Mouse (Mus musculus): Measurements from ENCODE around the gene Robo4. TPM values are rescaled to one million over a fixed set of nuclear protein-coding genes. Genes with fewer than 3 reads are reported as not detected.

The Robo4 gene
- polyA plus RNA-seq, 1 experiment: not detected

- H3K79me2 ChIP-seq (ENCODE audit: control insufficient read depth, insufficient read depth): no peaks in the 10 kb centered on the region
- no peak overlapping the region for H3ac ChIP-seq (ENCODE audit: control insufficient read depth, insufficient read length)
- no peak overlapping the region for H3K4me3 ChIP-seq
- TF ChIP-seq CEBPB (IDR thresholded peaks at IDR 0.05; ENCODE audit: insufficient read depth, poor library complexity, severe bottlenecking) (no peak), MYOD1 (IDR thresholded peaks at IDR 0.05; ENCODE audit: control insufficient read depth in 1 of 3, insufficient read length in 2 of 3, low read depth in 2 of 3) (peak in 1 of 3 experiments; percentile 31)
- H3K4me2 ChIP-seq (ENCODE audit: low read depth): no peak overlapping the region
- no peaks in the 10 kb centered on the region for H3K36me3 ChIP-seq (ENCODE audit: control insufficient read depth, insufficient read depth)
- peaks cover 60% of the 10 kb centered on the region for H3K27me3 ChIP-seq (ENCODE audit: control insufficient read depth, insufficient read depth, insufficient read length)
Measured at GRCm38 (mm10) chr9:37460043-37460960, 58.6 kb downstream of the Robo4 start.

- TF ChIP-seq TCF3 (IDR thresholded peaks at IDR 0.05; ENCODE audit: insufficient read length, low read depth) (no peak), REST (IDR thresholded peaks at IDR 0.05; ENCODE audit: insufficient read depth, insufficient read length) (no peak), POLR2A (IDR thresholded peaks at IDR 0.05; ENCODE audit: insufficient read length, low read depth) (no peak), MYOG (IDR thresholded peaks at IDR 0.05; ENCODE audit: control insufficient read depth in 1 of 3, insufficient read depth in 1 of 3, insufficient read length in 2 of 3, low read depth in 2 of 3) (no peak), SRF (IDR thresholded peaks at IDR 0.05; ENCODE audit: control insufficient read depth, insufficient read length, low read depth) (no peak), CEBPB (IDR thresholded peaks at IDR 0.05; ENCODE audit: insufficient read depth, poor library complexity, severe bottlenecking) (no peak), POLR2AphosphoS2 (IDR thresholded peaks at IDR 0.05; ENCODE audit: insufficient read length, low read depth) (no peak)
- no peak overlapping the region for H3K4me3 ChIP-seq
Measured at GRCm38 (mm10) chr9:37460961-37461340, 59.3 kb downstream of the Robo4 start.

GRCm38 (mm10) chr9:37461571-37461970 is 59.9 kb downstream of the Robo4 start:
- Histone ChIP-seq H3K4me2 (ENCODE audit: low read depth) (no peak overlapping the region), H3K27me3 (ENCODE audit: control insufficient read depth, insufficient read depth, insufficient read length) (peaks cover 49% of the 10 kb centered on the region), H3K4me3 (no peak overlapping the region), H3K36me3 (ENCODE audit: control insufficient read depth, insufficient read depth) (no peaks in the 10 kb centered on the region), H3ac (ENCODE audit: control insufficient read depth, insufficient read length) (no peak overlapping the region), H3K79me2 (ENCODE audit: control insufficient read depth, insufficient read depth) (no peaks in the 10 kb centered on the region)
- no peak for TF ChIP-seq TCF3 (IDR thresholded peaks at IDR 0.05; ENCODE audit: insufficient read length, low read depth)
- no peak for TF ChIP-seq POLR2AphosphoS2 (IDR thresholded peaks at IDR 0.05; ENCODE audit: insufficient read length, low read depth)
- TF ChIP-seq MAX (IDR thresholded peaks at IDR 0.05; ENCODE audit: low read depth): no peak
- TF ChIP-seq MYOD1 (IDR thresholded peaks at IDR 0.05; ENCODE audit: control insufficient read depth in 1 of 3, insufficient read length in 2 of 3, low read depth in 2 of 3): no peak
- TF ChIP-seq USF1 (IDR thresholded peaks at IDR 0.05; ENCODE audit: low read depth): no peak
- TF ChIP-seq TCF12 (IDR thresholded peaks at IDR 0.05; ENCODE audit: insufficient read depth, poor library complexity, severe bottlenecking): no peak
- no peak for TF ChIP-seq MYOG (IDR thresholded peaks at IDR 0.05; ENCODE audit: control insufficient read depth in 1 of 3, insufficient read depth in 1 of 3, insufficient read length in 2 of 3, low read depth in 2 of 3)
- no peak for TF ChIP-seq REST (IDR thresholded peaks at IDR 0.05; ENCODE audit: insufficient read depth, insufficient read length)
- TF ChIP-seq POLR2A (IDR thresholded peaks at IDR 0.05; ENCODE audit: insufficient read length, low read depth): no peak
- TF ChIP-seq CEBPB (IDR thresholded peaks at IDR 0.05; ENCODE audit: insufficient read depth, poor library complexity, severe bottlenecking): no peak
- no peak for TF ChIP-seq E2F4 (IDR thresholded peaks at IDR 0.05; ENCODE audit: insufficient read depth)
- no peak for TF ChIP-seq SRF (IDR thresholded peaks at IDR 0.05; ENCODE audit: control insufficient read depth, insufficient read length, low read depth)

More at GRCm38 (mm10) chr9:37460961-37461340, 59.3 kb downstream of the Robo4 start:
- Histone ChIP-seq H3K27me3 (ENCODE audit: control insufficient read depth, insufficient read depth, insufficient read length) (peaks cover 55% of the 10 kb centered on the region), H3K36me3 (ENCODE audit: control insufficient read depth, insufficient read depth) (no peaks in the 10 kb centered on the region), H3K79me2 (ENCODE audit: control insufficient read depth, insufficient read depth) (no peaks in the 10 kb centered on the region), H3K4me2 (ENCODE audit: low read depth) (no peak overlapping the region), H3ac (ENCODE audit: control insufficient read depth, insufficient read length) (no peak overlapping the region)

GRCm38 (mm10) chr9:37462764-37463163 is 61.1 kb downstream of the Robo4 start:
- TF ChIP-seq MYOD1 (IDR thresholded peaks at IDR 0.05; ENCODE audit: control insufficient read depth in 1 of 3, insufficient read length in 2 of 3, low read depth in 2 of 3) (no peak), POLR2A (IDR thresholded peaks at IDR 0.05; ENCODE audit: insufficient read length, low read depth) (no peak), POLR2AphosphoS2 (IDR thresholded peaks at IDR 0.05; ENCODE audit: insufficient read length, low read depth) (no peak), REST (IDR thresholded peaks at IDR 0.05; ENCODE audit: insufficient read depth, insufficient read length) (no peak)
- no peak overlapping the region for H3K4me3 ChIP-seq
- H3K79me2 ChIP-seq (ENCODE audit: control insufficient read depth, insufficient read depth): no peaks in the 10 kb centered on the region
- H3K4me2 ChIP-seq (ENCODE audit: low read depth): no peak overlapping the region
- peaks cover 38% of the 10 kb centered on the region for H3K27me3 ChIP-seq (ENCODE audit: control insufficient read depth, insufficient read depth, insufficient read length)
- no peaks in the 10 kb centered on the region for H3K36me3 ChIP-seq (ENCODE audit: control insufficient read depth, insufficient read depth)
- H3ac ChIP-seq (ENCODE audit: control insufficient read depth, insufficient read length): no peak overlapping the region

Other genes with a start within 250 kb of the Robo4 start
- 3.9 TPM for gene Tmem218, start 193.7 kb upstream of the Robo4 start, polyA plus RNA-seq (2012; fragmentation: generic; extraction: Trizol)
- 9.2 TPM for gene Slc37a2, start 146.2 kb upstream of the Robo4 start, polyA plus RNA-seq (2012; fragmentation: generic; extraction: Trizol)
- gene Ccdc15, start 53.5 kb upstream of the Robo4 start, polyA plus RNA-seq (2012; fragmentation: generic; extraction: Trizol): 0.38 TPM
- not detected for gene Hepacam, start 34.5 kb upstream of the Robo4 start, polyA plus RNA-seq (2012; fragmentation: generic; extraction: Trizol)
- 0.01 TPM for gene Robo3, start 31.3 kb downstream of the Robo4 start, polyA plus RNA-seq (2012; fragmentation: generic; extraction: Trizol)
- 4.0 TPM for gene Msantd2, start 87.4 kb downstream of the Robo4 start, polyA plus RNA-seq (2012; fragmentation: generic; extraction: Trizol)
- 0.04 TPM for gene Esam, start 126.2 kb downstream of the Robo4 start, polyA plus RNA-seq (2012; fragmentation: generic; extraction: Trizol)
- not detected for gene Vsig2, start 137.4 kb downstream of the Robo4 start, polyA plus RNA-seq (2012; fragmentation: generic; extraction: Trizol)
- 0.42 TPM for gene Nrgn, start 151.0 kb downstream of the Robo4 start, polyA plus RNA-seq (2012; fragmentation: generic; extraction: Trizol)
- 0.60 TPM for gene Siae, start 153.8 kb downstream of the Robo4 start, polyA plus RNA-seq (2012; fragmentation: generic; extraction: Trizol)
- 2.7 TPM for gene Spa17, start 211.8 kb downstream of the Robo4 start, polyA plus RNA-seq (2012; fragmentation: generic; extraction: Trizol)